Mouse (Mus musculus) urinary bladder, postnatal 14 days (tissue): Measurements from ENCODE around the gene Hemk1.
A peak's percentile ranks its signal among the peaks of the same experiment; 100 is the strongest.

ENCODE experiments used
- DNase-seq: peaks from one replicate; pipeline ENCODE4 v3.0.0; 2021; ENCODE audit warnings: low spot score

Hemk1 gene

DNA sequence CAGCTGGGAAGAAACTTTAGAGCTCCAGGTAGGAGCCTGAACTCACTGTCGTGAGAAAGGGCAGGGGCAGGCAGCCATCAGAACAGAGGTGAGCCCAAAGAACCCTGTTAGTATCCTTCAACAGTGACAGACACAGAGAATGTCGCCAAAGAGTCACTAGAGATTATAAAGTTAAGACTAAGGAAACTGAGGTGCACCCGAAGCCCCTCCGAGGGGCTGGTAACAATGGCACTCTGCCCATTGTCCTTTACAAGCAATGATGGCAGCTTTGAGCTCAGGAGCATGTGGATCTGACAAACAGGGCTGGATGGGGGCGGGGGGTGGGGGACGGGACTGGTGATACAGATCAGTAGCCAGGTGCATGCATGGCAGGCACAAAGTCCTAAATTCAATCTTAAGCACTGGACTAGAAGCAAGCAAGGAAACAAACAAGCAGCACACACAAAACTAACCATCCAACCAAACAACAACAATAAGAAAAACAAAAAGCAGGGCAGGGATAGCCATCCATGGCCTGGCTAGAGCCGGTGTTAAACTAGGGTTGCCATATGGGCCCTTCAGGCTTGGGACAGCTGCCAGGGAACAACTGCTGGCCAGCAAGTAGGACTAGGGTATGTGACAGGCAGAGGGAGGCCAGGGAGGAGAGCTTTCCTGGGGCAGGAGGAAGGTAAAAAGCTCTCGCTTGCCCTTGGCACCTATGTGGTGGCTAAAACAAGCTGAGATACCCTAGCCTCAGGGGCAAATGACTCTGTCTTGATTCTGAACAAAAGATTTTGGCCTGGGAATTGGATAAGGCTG, 5.2 kb upstream of the Hemk1 start:
- DNase-seq: no peak

DNA sequence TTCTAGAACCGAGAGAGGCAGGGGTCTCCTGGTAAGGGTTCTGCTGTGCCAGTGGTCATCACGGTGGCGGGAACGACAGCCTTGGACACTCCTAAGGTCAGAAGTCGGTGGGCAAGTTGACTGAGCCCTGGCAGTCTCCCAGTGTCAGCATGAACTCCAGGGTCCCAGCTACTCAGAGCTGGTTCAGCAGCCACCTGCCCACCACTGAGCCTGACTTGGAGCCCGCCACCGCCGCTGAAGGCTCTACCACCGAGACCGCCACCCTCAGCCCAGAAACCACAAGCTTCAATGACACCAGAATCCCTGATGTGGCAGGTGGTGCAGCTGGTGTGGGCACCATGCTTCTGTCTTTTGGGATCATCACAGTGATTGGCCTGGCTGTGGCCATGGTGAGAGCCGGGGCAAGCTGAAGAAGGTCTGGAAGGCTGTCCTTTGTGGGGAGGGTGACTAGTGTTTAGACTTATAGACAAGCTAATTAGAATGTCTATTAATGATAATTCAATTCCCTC, 4.1 kb upstream of the Hemk1 start:
- no peak for DNase-seq

DNA sequence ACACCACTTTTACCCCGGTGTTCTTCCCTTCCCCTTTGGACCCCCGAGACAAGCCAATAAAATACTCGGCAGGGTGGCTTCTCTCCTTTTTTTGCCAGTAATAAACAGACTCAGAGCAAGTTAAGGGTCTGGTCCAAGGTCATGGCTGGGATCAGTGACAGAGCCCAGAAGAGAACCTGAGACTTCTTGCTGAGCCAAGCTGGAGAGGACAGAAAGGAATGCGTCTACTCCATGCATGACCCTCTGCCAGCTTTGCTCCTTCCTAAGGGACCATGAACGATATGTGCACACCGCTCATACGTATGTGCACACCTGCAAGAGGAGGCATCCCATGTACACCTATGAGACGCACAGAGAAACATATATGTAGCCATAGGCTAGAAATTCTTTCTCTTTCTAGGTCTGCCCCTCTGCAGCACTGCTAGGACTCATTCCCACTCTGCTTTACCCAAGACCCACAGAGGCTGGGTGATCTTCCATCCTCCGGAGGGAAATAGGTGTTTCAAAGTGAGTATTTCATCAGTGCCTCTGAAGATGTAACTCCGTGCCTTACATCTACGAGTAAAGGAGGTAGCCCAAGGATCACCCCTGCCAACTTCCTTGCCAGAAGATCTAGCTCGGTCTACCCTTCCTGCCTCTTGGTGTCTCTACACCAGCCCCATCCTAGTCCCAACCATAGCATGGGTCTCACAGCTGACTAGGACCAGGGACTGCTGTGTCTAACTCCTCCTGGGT, 2.9 kb upstream of the Hemk1 start:
- no peak for DNase-seq

DNA sequence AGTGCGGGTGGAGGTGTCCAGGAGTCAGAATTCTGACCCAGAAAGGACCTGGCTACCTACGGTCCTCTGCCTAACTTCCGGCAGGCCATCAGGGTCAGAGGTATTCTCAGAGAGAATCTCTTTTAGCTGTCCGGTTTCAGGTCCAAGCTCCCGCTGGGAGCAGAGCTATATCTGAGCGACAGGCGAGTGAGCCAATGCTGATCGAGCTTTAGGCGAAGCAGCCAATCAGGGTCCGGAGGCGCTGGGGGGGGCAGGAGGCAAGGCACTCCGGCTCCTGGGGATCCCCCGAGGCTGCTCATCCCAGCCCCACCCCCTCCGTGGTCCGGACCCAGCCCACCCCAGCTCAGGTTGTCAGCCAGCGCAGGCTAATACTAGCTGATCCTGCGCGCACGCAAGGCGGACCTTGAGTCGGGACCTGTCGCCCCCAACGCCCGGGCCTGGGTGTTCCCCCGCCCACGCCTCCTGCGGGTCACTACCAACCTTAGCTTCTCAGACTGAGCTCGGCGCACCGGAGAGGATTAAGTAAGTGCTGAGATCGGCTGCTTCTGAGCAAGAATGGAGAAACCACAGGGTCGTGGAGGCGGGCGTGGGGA, 2.2 kb upstream of the Hemk1 start, which contains the start of gene 6430571L13Rik:
TSS of gene 6430571L13Rik (plus strand) at position 336 of the 593 bp plus-strand sequence.
- DNase-seq: peak; percentile 96

DNA sequence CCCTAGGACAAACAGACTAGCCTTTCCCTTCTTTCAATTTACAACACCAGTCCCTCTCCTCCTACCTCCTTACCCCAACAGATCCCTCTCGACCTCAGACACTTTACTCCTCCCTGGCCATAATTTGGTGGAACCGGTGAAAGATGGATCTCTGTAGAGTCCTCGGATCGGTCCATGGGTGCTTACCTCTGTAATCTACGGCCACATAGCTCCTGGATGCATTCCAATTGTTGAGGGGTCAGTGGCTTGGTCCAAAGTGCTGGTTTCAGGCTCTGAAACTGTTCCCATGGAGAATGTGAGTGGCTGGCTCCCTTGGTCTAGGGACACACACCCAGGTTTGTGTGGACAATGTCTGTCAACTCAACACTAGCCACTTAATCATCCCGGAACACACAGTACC, 1.8 kb downstream of the Hemk1 start:
- no peak for DNase-seq

DNA sequence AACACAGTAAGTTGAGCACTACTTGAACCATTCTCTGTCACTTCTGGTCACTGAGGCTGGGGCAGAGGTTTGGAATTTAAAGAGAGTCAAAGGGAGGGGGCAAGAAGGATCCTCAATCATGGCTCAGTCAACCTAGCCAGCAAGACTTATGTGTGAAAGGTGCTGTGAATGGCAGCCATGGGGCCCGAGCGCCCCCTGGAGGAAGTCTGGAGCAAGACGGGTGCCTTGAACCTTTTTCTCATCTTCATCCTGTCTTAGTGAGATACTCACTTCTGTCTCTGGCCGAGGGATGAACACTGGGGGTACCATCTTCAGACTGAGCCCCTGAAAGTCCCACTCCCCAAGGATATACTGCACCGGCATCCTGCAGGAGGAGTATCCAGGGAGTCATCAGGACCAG, 2.2 kb downstream of the Hemk1 start:
- DNase-seq: peak; percentile 68

DNA sequence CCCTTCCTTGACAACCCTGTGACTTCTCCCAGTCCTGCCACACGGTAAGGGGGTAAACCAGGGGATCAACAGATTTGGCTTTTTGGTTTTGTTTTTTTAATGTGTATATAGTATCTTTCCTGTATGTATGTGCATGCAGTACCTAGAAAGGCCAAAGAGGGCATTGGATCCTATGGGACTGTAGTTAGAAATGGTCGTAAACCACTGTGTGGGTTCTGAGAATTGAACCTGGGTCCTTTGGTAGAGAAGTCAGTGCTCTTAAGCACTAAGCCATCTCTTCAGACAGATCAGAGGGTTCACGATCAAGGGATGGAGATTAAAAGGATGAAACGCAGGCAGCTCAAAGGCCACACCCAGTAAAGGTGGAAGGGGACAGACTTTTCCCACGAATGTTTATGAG, 3.1 kb downstream of the Hemk1 start:
- no peak for DNase-seq

DNA sequence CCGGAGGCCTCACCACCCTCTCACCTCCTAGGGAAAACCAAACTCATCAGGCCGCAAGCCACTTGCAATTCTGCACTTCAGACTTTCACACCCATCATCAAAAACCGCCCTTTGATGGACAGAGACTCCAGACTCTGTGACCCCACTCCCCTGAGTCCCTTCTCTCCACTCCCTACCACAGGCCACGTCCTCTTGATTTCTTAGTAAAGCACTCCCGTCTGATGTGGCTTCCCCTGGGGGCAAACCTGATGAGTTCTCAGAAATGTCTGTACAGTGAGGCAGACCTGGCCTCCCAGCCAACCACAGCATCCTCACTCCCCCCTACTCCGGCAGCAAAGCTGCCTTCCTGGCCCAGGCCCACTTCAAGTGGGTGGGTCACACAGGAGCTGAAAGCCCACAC, 3.8 kb downstream of the Hemk1 start:
- DNase-seq: no peak

DNA sequence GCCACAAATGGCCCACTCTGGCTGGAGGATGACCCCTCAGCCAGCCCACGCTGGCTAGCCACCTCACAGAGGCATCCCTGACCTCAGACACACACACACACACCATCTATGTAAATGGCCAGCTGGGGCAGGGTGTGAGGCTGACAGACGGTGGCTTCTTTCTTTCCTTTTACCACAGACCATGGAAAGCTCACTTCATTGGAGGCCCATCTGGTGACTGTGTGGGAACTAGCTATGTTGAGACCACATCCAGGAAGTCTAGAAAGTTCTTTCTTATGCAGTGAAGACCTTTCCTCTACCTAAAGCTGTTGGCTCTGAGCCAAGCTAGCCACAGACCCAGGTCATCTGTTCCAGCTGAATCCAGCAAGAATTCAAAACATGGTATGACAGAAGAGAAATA, 4.5 kb downstream of the Hemk1 start:
- no peak for DNase-seq

DNA sequence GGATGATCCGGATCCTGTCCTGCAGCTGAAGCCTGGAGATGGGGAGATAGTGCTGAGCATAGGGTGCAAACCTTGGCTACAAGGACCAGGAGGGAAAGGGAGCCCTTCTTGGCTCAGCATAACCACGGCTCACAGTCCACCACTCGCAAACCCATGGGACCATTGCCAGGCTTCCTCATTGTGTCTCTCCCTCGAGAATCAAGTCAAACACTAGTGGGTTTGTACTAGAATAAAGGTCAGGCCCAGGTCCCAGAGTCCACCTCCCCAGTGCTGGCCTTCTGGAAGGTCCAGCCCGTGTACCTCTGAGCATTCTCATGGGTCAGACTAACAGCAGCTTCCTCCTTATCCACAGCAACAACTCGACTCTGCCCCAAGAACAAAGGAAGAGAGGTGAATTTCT, 7.4 kb downstream of the Hemk1 start:
- DNase-seq: no peak

DNA sequence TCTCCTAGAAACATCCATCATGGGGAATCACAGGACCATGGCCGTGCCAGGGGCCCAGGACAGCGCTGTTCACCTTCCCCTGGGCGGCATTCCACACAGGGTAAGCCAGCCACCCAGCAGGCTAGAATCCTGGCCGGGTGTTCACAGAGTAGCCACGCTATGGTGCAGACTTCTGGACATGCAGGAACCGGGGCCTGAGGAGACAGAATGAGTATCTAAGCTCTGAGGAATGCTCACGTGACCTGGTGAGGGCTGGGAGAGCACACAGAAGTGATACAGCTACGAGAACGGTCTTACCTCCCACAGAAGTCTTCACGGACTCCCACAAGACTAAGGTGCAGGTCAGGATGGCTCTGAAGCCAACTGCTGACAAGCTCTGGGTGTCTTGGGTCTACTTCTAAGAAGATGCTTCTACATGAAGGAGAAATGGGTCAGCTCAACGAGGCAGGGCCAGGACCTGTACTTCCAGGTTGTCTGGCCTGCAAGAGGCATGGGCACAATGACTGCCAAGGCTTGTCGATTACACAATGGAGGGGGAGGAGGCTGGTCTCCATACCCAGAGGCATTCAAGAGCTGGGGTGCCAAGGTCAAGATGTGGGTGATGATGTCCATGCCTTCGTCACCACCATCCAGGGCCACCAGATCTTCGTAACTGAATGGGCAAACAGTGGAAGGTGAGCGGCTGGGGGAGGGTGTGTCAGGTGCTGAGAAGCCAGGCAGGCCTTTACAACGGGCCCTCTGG, 10.1 kb downstream of the Hemk1 start:
- no peak for DNase-seq

DNA sequence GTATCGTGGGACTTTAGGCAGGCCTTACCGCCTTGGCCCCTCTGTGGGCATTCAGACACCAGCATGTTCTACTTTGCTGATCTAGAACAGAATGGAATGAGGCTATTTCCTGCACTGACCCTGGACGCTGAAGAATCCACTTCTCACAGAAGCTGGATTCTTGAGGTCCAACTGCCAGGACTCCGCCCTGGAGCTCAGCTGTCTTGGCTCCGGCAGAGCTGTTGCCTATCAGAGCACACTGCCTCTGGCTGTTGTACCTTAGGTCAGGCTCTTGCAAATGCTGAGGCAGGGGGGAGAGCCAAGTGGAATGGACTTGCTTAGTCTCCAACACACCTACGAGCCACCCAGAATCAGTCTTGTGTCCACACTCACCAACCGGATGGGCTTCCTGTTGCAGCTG, 12.2 kb downstream of the Hemk1 start:
- DNase-seq: no peak

DNA sequence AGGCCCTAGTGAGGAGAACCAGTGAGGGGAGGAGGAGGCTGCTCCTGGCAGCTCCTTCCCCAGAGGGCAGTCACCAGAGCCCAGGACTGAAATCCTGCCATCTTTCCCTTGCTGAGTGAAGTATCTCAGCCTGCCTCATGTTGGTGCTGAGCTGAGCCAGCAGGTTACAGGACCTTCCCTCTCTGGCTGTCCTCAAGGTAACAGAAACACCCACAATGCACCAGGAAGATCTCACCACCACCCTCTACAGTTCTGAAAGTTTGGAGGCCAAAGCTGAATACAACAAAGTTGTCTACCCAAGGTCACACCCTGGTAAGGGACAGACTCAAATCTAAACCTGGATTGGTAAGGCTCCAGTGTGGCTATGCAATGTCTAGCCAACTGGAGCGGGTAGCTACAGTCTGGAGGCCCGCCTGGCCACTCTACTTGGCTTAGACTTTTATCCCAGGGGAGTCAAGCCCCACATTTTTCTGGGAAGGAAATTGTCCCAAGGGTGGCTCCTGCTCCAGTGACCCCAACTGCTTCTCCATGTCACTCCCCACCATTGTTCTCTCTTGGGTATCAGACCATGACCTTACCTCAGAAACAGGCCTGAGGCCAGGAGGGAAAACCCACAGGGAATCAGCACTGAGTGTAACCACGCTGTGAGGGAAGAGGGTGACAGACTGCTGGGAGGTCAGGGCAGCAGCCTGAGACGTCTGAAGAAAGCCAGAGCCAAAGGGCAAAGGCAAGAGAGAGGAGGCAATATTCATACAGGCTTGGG, 13.2 kb downstream of the Hemk1 start:
- no peak for DNase-seq

DNA sequence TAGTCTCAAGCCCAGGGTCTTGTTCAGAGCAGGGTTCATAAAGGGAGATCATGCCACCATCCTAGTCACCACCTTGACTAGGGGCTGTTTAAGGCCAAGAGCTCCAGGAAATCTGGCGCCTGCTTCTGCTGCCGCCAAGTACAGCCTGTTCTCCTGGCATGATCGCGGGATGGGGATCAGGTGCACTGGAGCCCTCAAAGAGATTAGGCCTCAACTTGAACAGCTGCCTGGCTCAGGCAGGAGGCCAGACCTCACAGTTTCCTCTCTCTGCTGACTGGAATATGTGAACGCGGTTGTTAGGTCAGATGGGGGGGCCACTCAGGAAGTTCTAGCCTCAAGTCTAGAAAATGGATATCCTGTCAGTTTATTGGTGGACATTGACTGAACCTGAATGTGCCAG, 14.6 kb downstream of the Hemk1 start:
- peak; percentile 78 for DNase-seq

DNA sequence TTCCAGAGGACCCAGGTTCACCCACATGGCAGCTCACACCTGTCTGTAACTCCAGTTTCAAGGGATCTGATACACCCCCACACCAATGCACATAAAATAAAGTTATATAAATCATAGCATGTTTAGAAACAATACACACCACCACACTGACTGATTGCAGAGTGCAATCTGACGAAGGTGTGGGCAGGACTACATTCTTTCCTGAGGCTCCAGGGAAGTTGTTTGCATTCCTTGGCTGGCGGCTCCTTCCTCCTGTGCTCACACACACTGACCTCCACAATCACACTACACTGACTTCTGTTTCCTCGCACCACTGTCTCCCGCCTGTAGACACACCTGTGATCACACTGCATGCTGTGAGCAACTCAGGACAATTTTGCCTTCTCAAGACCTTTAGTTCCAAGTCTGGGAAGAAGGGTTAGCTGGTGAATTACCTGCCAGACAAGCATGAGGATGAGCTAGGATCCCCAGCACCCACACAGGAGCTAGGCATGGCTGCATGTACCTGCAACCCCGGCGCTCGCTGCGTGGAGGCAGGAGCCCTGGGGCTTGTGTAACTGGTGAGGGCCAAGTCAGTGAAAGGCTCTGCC, 15.6 kb downstream of the Hemk1 start:
- DNase-seq: no peak

DNA sequence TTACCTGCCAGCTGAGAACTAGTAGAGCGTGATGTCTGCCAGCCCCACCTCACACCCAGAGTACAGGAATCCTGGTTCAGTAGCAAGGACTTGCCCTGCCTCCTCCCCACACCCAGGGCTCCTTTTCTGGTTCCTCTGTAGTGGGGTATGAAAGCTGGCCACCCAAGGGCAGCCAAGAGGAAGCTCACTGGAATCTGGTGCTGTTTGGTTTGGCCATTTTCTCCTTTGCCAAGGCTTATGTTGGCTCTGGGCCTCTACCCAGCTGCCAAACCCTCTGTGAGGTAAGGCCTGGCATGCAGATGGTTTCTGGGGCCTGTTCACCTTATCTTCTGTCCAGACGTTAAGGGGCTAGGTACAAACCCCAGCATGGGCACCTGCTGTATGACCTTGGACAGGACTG, 22.4 kb downstream of the Hemk1 start:
- no peak for DNase-seq

DNA sequence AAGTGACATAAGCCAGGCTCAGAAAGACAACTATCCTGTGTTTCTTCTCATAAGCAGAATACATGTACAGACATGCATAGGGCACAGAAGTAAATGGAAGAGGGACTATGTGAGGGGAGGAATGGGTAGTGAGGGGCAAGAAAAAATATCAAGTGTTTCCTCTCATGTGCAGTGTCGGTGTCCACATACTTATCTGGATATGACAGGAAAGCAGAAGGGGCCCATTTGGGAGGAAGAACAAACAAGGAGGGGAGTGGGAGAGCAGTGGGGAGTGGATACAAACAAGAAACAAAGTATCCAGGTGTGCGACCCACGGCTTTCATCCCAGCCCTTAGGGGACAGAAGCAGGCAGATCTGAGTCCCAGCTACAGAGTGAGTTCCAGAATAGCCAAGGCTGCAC, 24.2 kb downstream of the Hemk1 start:
- DNase-seq: no peak

DNA sequence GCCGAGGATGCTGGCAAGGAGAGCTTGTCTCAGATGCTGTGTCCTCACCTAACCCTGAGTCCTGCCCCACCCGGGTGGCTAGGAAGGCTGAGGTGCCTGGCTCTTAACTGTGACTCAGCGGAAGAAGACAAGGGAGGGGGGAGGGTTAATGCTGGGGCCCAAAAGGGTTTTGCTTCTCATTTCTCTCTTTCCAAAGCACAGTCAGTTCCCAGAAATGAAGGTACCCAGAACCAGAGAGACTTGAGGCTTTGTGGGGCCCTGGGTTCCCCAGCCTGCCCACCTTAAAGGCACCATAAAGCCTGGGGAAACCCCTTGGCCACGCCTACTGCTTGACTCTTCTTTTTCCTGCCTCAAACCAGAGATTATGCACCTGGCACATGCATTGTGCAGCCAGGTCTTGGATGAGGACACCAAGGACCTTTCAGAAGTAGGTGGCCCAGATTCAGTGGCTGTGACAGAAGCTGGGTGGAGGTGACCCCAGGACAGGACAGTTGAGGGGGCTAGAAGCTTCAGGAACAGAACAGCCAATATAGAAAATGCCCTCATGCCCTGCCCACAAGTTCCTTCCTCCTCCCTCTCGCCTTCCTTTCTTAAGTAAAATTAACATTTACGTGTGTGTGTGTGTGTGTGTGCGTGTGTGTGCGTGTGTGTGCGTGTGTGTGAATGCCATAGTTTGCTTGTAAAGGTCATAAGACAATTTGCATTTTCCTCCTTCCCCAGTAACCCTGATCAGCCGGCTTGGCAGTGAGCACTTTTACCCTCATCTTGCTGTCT, 25.2 kb downstream of the Hemk1 start:
- DNase-seq: peak; percentile 54

DNA sequence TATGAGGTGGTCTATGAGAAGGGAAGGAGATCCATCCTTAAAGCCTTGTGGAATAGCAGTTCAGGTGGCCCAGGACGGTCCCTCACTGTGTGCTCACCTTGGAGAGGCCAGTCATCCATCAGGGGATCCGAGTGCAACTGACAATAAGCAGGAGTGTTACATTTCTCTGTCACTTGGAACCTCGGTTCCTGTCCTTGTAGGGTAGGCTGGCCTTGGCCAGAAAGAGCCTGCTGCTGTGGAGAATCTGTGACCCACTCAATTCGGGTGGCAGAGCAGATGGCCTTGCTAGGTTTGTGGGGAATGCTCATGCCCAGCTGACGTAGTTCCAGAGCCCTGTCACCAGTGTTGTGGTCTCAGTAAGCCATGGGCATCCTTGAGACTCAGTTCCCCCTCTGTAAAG, 28.6 kb downstream of the Hemk1 start:
- no peak for DNase-seq

DNA sequence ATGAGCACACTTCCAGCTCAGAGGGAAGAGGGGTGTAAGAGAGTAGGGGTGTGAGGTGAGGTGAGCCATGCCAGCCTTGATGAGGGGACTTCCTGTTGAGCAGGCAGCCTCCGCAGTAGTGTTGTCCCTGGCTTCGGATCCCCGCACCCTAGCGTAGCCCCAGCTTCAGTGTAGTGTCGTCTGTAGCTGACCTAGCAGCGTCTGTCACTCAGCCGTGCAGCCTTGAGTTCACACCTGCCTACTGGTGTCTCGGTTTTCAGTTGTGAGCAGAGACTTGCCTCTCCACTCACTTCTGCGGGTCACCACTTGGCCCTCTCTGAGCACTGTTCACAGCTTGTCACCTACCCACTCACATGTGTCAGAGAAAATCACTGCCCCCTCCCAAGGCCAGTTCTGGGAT, 29.0 kb downstream of the Hemk1 start:
- no peak for DNase-seq
